Mouse (Mus musculus) A20 (cell line): ENCODE data around the gene Plekha7.

Source experiments
- DNase-seq: peaks from one replicate; pipeline ENCODE4 v3.0.0-alpha.2; 2011; ENCODE audit warnings: low read depth, low spot score

Gene Plekha7

DNA sequence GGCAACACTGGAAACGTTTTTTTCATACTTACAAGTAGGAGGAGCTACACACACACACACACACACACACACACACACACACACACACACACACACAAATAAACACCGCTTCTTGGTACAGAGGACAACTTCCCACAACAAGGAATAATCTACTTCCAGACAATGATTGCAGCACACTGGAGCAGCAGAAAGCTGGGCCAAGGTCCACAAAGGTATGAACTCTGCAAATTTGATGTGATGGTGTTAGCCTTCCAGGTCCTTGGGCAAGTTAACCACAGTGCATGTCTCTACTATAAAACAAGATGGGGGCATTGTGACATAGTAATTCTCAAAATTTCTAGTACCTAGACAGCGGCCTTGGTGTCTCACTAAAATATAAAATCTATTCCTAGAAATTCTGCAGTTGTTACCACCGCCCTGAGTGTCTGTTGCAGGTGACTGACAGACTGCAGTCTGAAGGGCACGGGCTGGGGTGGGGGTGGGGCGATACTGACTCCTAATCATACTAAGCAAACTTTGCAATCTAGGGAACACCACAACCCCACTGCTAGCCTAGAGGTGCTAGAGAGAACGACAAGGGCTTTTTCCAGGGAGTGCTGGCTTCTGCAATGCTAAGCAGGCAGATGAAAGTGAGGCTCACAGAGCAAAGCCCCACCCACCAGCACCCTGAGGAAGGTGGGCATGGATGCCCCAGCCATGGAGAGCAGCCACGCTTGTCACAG lies 85.7 kb downstream of the Plekha7 start:
- no peak for DNase-seq

DNA sequence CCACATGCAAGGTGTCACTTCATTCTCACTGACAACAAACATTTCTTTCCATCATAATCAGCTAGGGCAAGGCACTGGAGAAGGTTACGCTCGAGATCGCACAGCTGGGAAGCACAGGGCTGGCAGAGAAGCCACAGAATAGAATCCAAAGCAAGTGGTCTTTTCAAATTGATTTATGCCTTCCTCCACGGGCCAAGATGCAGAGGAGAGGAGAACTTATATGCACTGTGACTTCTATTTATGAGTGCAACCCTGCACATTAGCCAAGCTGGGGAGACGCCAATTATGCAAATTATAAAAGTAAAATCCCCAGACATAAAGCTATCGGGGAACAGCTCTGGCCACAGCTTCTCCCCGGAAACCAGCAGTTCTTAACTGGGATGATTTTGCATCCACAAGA lies 86.3 kb downstream of the Plekha7 start:
- no peak for DNase-seq

DNA sequence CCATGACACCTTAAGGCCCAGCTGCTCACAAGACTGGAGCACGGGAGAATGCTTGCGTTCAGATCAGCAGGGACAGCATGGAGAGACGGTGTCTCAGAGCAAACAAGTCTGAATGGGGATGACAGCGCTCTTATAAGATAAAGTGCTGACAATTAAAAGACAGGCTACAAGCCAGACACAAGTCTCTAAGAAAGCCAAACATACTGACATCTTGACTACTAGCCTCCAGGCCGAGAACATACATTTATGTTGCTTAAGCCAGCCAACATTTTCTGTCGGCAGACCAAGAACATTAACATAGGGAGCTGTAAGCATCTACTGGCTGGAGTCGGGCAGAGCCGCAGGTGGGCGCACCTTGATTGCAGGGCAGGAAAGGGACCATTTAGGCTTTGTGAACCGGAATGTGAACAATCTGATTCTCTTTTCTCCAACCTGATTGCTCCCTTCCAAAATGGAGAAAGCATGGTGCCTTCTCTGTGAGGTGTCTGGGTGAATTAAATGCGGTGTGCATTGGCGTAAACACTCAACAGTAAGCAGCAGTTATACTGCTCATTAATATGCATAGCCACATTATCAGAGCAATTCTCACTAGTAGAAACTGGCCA lies 88.0 kb downstream of the Plekha7 start:
- no peak for DNase-seq

DNA sequence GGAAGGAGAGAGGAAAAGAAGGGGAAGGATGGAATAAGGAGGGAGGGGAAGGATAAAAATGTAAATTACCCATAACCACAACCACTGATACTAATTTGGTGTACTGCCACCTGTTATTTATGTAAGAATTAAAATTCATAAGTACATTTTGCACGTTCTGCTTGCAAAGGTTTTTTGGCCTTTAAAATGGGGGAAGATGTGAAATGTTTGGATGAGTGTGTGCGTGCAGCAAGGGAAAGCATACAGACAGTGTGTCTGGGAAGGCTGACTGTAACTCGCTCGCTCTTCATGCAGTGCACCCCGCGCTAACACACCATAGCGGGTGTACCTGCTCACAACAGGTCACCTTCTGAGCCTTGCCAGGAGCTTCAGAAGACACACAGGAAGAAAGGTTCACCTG lies 90.4 kb downstream of the Plekha7 start:
- DNase-seq: no peak

DNA sequence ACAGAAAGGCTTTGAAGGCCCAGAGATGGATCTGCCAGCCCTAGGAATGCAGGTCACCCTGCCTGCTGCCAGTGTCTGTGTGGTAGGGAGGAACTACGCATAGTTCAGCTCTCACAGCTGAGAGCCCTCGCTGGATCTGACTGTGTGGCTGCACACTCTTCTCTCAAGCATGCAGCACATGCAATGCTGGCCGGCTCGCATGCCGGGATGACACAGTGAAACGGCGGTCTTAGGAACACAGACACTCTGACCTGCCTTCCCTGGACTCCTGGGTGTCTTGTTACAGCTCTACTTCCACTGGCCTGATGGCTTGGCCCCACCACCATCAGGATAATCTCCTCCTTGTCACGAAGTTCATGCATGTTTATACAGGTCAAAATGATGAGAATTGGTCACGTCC lies 96.3 kb downstream of the Plekha7 start:
- no peak for DNase-seq

DNA sequence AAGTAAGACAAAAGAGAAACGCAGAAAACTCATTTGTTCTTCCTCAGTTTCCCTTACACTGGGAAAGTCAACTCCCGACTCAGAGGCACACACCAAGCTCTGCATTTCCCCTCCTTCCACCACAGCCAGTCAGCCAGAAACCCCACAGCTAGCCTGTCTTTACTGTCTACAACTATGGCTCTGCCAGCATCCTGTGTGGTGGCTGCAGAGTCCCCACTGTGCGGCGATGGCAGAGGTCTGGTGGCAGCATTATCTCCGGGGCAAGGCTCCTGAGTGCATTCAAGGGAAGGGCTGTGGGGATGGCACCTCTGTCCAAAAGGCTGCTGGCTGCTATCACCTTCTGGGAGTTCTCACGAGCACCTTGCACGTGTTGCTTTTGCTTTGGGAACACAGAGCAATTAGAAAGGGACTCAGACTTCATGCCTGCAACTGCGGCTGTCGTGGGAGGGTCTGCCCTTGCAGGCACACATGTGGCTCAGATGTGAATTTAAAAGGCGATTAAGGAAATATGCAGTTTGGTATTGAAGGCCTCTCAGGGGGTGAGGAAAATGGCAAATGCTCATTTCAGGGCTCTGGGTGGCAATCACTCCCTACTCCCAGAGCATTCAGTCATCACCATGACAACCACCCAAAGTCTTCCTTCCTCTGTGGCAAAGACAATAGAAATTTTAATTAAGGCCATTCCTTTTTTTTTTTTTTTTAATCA lies 98.1 kb downstream of the Plekha7 start:
- no peak for DNase-seq

DNA sequence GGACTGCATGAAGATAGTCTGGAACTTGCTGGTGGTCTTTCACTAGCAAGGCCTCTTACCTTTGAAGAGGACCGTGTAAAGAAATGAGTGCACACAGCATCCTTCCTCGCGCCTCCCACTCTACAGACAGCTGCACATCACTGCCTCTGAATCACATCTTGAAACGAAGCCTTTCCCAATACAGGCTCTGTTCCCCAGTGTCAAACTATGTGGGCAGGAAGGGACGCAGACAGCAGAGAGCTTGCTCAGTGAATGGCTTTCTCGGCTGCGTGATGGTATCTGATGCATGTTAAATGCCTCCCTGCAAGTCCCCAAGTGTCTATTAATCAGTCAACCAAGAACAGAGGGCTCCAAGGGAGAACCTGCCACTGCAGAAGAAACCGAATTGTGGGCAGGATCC lies 99.3 kb downstream of the Plekha7 start:
- DNase-seq: no peak

DNA sequence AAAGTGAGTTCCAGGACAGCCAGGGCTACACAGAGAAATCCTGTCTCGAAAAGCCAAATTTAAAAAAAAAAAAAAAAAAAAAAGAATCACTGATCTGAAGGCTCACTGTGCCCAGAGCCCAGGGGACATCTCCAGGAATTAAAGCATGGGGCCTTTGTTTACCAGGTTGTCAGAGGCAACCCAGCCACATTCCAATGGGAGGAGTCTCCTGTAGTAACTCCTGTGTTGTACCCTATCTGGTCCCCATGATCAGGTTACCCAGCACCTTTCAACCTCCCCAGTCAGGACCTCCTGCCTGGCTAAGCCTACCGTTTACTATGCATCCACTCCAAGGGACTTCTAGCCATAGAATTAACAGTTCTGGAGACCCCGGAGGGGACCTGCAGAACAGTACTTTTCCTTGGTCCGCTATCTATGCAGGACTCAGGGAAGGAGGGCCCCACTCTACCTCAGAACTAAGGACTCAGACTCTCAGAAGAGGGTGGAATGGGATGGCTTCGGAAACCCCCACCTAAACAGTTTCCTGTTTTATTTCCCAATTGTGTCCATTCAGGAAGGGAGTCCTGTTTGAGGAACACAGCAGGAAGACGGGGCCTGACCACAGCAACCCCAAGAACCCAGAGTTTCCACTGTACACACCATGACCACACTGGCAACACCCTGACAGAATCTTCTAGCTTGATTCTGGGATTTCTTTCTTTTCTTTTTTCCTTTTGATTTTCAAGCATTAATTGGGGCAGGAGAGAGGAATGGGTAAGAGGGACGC lies 101.2 kb downstream of the Plekha7 start:
- no peak for DNase-seq

DNA sequence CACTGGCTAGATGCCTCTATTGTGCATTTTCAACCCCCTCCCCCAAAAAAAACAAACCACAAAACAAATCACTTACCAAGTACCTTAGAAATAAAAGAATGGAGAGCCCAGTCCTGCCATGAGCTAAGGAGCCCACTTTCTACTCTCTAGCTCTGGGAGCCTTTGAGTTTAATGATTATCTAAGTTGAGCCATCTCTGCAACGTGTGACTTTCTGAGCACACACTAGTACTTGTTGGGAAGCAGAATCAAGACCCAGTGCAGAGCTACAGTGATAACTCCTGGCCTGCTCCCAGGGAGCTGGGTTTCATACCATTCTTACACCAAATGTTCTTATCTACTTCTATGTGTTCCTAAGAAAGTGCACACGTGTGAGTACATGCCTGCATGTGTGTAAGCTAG lies 102.7 kb downstream of the Plekha7 start:
- DNase-seq: no peak

DNA sequence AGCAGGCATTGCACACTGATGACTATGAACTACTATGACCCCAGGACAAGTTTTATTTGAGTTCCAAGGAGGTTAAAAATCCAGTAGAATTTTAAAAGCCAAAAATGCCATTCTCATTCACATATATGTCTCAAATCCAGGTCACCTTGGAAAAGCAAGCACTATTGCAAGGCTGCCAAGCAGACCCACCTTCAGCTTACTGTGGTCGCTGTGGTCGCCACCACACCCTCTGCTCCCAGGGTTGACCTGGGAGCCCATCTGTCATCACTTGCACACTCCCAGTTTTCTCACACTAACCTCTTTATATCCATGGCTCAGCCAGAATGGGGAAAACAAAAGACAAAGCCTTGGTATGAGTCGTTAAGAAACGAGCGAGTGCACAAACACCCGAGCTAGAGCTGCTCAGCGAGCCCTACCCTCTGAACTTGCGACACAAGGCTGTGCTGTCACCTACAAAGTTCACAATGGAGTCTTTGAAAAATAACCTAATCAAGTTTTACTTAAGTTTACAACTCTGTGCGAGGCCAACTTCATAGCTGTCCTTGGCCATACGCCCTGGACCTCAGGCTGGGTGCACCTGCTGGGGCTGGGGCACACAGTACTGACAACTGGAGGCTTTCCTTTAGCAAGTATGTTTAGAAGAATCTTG lies 106.0 kb downstream of the Plekha7 start:
- no peak for DNase-seq

DNA sequence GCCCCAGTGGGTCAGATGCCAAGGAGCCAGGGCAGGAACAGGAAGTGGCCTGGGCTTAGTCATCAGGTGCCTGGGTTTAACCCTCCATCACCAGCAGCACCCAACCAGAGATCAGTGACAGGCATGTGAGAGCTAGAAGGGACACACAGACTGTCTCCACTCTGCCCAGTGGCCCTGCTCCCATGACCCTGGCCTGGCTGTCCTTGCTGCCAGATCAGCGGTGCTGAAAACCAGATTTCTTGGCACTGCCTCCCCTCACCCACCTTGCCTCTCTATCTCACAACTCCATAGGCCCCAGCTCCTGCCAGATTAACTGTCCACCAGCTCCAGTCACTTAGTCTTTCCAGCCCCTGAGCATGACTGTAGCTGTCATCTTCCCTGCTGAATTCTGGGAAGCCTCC lies 107.2 kb downstream of the Plekha7 start:
- DNase-seq: no peak

DNA sequence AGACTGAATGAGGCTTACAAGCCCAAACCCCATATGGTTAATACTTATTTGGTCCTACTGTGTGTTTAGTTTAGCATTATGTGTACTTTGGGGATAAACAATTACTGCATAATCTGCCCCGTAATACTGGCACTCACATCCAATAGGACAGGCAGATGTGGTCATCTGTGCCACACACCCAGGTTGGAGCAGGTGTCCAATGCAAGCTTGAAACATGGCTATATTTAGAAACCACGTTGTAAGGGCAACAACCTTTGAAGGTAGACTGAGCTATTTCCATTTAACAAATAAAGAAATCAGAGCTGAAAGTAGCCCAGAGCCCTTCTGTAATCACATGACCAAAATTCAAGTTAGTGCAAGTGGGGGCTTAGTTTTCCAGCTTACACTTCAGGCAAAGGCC lies 107.6 kb downstream of the Plekha7 start:
- no peak for DNase-seq

DNA sequence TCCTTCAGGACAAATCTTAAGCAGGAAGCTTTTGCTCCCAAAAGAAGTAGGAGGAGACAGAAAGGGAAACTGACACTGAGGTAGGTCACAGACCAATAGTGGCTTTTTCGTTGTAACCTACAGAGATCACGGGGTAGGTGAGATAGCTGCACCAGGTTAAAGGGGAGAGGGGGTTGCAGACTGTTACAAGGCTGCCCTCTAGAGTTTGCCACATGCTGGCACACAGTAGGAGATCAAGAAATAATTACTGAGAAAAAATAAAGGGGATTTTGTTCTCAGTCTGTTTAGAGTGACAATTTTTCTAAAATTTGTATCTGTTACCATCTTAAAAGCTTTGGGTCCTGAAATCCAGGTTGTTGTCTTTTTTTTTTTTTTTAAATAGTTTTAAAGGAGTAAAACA lies 109.3 kb downstream of the Plekha7 start:
- DNase-seq: peak; percentile 16

DNA sequence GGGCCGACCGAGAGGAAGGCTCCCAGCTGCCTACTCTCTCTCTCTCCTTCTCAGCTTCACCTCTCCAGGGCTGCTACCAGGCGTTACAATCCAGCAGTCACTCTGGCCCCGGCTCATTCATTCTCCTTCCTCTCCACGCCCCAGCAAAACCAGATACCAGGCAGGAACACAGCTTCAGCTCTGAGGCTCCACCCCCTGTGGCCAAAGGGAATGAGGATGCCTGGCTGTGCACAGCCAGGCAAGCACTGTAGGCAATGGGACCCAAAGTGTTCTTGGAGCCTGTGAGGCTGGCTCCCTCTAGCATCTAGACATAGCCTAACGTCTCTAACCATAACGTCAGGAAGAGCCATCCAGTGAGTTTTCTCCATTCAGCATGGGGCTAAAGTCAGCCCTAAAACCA lies 109.8 kb downstream of the Plekha7 start:
- no peak for DNase-seq

DNA sequence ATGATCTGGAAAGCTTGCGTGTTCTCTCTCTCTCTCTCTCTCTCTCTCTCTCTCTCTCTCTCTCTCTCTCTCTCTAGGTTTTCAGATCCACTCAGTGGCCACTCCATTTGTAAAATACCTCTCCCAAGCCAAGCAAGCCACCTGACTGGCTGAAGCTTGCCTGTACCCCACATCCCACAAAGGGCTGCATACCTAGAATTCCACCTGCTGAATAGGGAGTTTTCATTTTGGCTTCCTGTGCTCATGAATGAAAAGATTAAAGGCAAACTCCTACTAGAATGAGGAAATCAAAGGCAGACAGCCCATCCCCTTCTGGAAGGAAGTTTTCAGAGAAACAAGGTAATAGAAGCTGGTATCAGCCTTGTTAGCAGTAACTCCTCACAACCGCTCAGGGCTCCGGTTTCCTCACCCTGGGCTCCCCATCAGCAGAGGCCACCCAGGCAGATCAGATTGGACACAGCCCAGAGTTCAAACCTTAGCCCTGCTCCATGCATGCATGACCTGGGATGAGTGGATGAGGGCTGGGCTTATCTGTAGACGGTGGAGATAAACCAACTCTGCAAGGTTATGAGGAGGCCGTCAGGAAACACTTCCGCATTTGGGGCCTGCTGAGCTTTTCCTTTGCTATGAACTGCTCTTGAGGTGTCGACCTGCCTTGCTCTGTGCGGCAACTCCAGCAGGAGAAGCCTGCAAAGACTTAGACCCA lies 111.0 kb downstream of the Plekha7 start:
- DNase-seq: no peak

DNA sequence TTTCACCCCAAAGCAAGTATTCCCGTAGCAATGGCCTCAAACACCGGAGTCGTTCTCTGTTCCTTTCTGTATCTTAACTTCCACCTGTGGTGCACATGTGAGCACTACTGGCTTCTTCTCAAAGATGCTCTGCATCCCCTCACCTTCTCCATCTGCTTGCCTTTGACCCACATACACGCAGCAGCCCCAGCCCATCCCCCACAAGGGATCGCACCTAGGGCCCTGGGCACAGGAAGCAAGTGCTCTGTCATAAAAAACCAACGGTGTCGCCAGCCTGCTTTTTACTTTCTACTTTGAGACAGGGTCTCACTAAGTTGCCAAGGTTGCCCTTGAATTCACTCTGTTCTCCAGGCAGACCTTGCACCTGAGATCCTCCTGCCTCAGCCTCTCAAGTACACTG lies 113.2 kb downstream of the Plekha7 start:
- DNase-seq: no peak

DNA sequence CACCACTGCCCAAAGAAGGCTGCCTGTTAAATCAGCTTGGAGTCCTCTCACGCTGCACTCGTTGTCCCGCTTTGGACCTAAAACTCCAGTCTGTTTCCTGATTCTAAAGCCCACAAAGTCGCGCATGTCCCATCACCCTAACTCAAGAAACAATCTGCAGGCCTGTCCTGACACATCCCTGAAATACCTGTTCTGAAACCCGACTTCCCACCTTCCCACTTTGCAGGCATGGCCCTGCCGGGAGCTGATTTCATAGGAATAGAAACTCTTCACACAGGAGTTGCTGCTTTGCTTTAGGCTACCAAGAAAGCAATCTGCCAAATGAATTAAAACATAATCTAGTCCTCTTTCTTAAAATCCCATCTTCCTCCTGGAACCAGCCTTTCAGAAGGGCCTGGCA lies 115.2 kb downstream of the Plekha7 start:
- no peak for DNase-seq

DNA sequence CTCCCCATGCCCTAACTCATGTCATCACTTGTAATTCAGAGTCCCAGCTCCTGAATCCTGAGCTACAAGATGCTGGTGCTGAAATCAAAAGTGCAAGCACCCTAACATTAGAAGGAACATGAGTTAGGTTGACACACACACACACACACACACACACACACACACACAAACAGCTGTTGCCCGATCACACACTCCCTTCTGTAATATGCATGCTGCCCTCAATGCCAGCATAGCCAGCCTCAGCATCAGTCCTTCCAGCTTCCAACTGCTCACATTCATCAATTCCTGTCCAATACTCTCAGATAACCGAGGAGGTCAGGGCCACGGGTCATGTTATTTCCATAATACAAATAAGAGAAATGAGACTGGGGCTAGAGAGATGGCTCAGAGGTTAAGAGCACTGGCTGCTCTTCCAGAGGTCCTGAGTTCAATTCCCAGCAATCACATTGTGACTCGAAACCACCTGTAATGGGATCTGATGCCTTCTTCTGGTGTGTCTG lies 116.0 kb downstream of the Plekha7 start:
- no peak for DNase-seq

DNA sequence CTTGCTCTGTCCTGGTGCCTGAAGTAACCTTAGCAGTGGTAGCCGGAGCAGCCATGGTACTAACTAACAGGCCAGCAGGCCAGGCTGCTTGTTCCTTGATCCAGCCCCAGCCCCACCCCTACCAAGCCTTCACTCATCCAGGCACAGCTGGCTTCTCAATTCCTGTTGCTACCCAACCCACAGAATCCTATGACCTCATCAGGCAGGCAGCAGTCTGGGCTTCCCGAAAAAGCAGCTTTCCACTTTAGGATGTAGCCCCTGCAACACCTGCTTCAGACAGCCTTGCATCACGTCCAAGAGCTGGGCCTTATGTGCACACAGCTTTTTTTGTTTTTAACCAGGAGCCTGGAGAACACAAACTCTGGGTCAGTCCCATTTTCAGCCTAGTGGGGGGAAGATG lies 117.0 kb downstream of the Plekha7 start:
- no peak for DNase-seq

DNA sequence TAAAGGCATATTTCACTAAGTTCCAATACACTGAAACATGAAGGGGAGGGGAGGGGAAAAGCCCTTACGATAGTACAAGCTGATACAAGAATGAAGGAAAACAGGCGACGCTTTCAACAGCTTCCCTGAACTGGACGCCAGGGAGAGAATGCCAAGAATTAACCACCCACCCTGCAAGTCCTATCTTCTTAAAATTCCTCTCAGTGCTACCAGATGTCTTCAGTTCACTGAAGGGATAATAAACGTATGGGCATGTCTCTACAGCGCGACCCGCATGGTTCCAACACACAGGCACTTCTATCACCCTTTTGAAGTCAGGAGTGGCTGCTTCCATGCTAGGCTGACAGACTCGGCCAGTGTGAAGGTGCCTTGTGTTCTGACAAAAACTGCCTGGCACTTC lies 118.5 kb downstream of the Plekha7 start:
- no peak for DNase-seq

DNA sequence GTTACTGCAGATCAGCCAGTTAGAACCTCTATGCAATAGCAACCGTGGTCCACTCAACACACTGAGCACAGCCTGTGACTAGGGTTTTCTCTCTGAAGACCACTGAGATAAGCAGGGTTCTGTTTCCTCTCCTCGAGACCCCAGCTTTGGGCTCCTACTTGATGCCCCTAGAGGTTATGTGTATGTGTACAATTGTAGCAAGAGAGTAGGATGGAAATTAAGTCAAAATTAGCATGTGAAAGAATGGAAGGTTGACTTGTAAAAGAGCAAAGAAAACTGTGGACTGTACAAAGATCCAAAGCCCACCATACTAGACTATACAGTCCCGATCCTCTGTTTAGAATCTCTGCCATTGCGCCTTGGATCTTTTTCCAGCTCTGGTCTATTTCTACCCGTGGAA lies 119.8 kb downstream of the Plekha7 start:
- no peak for DNase-seq
